Mouse (Mus musculus): ENCODE results near the gene Stradb. TPM values are rescaled to one million over a fixed set of nuclear protein-coding genes. Genes with fewer than 3 reads are reported as not detected.
A peak's percentile ranks its signal among the peaks of the same experiment; 100 is the strongest.

Gene Stradb
- 22.3 and 27.9 TPM in 2 replicates for polyA plus RNA-seq (2015; fragmentation: Nextera tagmentation; extraction: Ambion mirVana)

GRCm38 (mm10) chr1:58973366-58974221, at the start of gene Stradb, which contains the start of gene Trak2:
Stradb (plus strand) TSS chr1:58973522.
Trak2 (minus strand) TSS chr1:58973430.
- Histone ChIP-seq H3K4me3 (peak within 1 kb of the TSS; percentile 95), H3K4me2 (peak within 1 kb of the TSS; percentile 91), H3K9ac (peak within 1 kb of the TSS; percentile 92), H3K36me3 (no peaks in the 10 kb centered on the region), H3K4me1 (peaks cover 16% of the 10 kb centered on the region; the same call in 1 of the 2 replicates), H3K27me3 (no peaks in the 10 kb centered on the region), H3K9me3 (no peaks in the 10 kb centered on the region), H3K27ac (peak within 1 kb of the TSS; percentile 86)
- under 1% methylated on average over 69 of the region's 69 CpGs for WGBS
- ATAC-seq (ENCODE audit: borderline replicate concordance, extremely low read depth, low FRiP score, low TSS enrichment): peak; percentile 97

GRCm38 (mm10) chr1:58926664-58927063, 46.7 kb upstream of the Stradb start:
- Histone ChIP-seq H3K27me3 (no peaks in the 10 kb centered on the region), H3K9ac (no peak overlapping the region), H3K27ac (no peak overlapping the region), H3K4me2 (no peak overlapping the region), H3K4me1 (no peaks in the 10 kb centered on the region), H3K36me3 (peaks cover 13% of the 10 kb centered on the region), H3K4me3 (no peak overlapping the region), H3K9me3 (no peaks in the 10 kb centered on the region)
- no peak for ATAC-seq (ENCODE audit: borderline replicate concordance, extremely low read depth, low FRiP score, low TSS enrichment)
- 89% methylated on average over 5 of the region's 5 CpGs for WGBS

- Histone ChIP-seq H3K9me3 (no peaks in the 10 kb centered on the region), H3K4me2 (no peak overlapping the region), H3K4me1 (no peaks in the 10 kb centered on the region), H3K36me3 (peaks cover 2% of the 10 kb centered on the region; the same call in 1 of the 2 replicates), H3K4me3 (no peak overlapping the region), H3K27me3 (no peaks in the 10 kb centered on the region), H3K27ac (no peak overlapping the region), H3K9ac (no peak overlapping the region)
- ATAC-seq (ENCODE audit: borderline replicate concordance, extremely low read depth, low FRiP score, low TSS enrichment): no peak
- 86% methylated on average over 10 of the region's 10 CpGs for WGBS
Measured at GRCm38 (mm10) chr1:58936746-58937605, 36.3 kb upstream of the Stradb start.

- no peak overlapping the region for H3K4me2 ChIP-seq
- H3K4me1 ChIP-seq: no peaks in the 10 kb centered on the region
- no peak overlapping the region for H3K4me3 ChIP-seq
- H3K9me3 ChIP-seq: no peaks in the 10 kb centered on the region
- ATAC-seq (ENCODE audit: borderline replicate concordance, extremely low read depth, low FRiP score, low TSS enrichment): no peak
- no peak overlapping the region for H3K27ac ChIP-seq
- 94% methylated on average over 9 of the region's 9 CpGs for WGBS
- H3K36me3 ChIP-seq: peaks cover 2% of the 10 kb centered on the region; the same call in 1 of the 2 replicates
- H3K27me3 ChIP-seq: no peaks in the 10 kb centered on the region
- H3K9ac ChIP-seq: no peak overlapping the region
Measured at GRCm38 (mm10) chr1:58937606-58938099, 35.7 kb upstream of the Stradb start.

- no peak overlapping the region for H3K27ac ChIP-seq
Measured at GRCm38 (mm10) chr1:58945523-58945922, 27.8 kb upstream of the Stradb start.

GRCm38 (mm10) chr1:58945960-58946670, 27.2 kb upstream of the Stradb start:
- ATAC-seq (ENCODE audit: borderline replicate concordance, extremely low read depth, low FRiP score, low TSS enrichment): no peak
- Histone ChIP-seq H3K9me3 (no peaks in the 10 kb centered on the region), H3K4me2 (no peak overlapping the region), H3K27ac (no peak overlapping the region), H3K4me1 (peaks cover 7% of the 10 kb centered on the region), H3K4me3 (no peak overlapping the region), H3K27me3 (no peaks in the 10 kb centered on the region), H3K9ac (no peak overlapping the region), H3K36me3 (peaks cover 9% of the 10 kb centered on the region; the same call in 1 of the 2 replicates)
- 81% methylated on average over 7 of the region's 7 CpGs for WGBS

More at GRCm38 (mm10) chr1:58945523-58945922, 27.8 kb upstream of the Stradb start:
- no peak overlapping the region for H3K9ac ChIP-seq
- 89% methylated on average over 2 of the region's 2 CpGs for WGBS
- H3K36me3 ChIP-seq: peaks cover 9% of the 10 kb centered on the region; the same call in 1 of the 2 replicates
- no peaks in the 10 kb centered on the region for H3K9me3 ChIP-seq
- no peak for ATAC-seq (ENCODE audit: borderline replicate concordance, extremely low read depth, low FRiP score, low TSS enrichment)
- H3K4me2 ChIP-seq: no peak overlapping the region
- peaks cover 2% of the 10 kb centered on the region for H3K4me1 ChIP-seq
- no peaks in the 10 kb centered on the region for H3K27me3 ChIP-seq
- no peak overlapping the region for H3K4me3 ChIP-seq

- Histone ChIP-seq H3K36me3 (peaks cover 9% of the 10 kb centered on the region; the same call in 1 of the 2 replicates), H3K27me3 (no peaks in the 10 kb centered on the region), H3K4me3 (no peak overlapping the region), H3K9ac (no peak overlapping the region), H3K4me2 (no peak overlapping the region), H3K4me1 (peaks cover 13% of the 10 kb centered on the region), H3K9me3 (no peaks in the 10 kb centered on the region), H3K27ac (no peak overlapping the region)
- no peak for ATAC-seq (ENCODE audit: borderline replicate concordance, extremely low read depth, low FRiP score, low TSS enrichment)
- 90% methylated on average over 9 of the region's 9 CpGs for WGBS
Measured at GRCm38 (mm10) chr1:58946718-58947117, 26.6 kb upstream of the Stradb start.

- 80% methylated on average over 6 of the region's 6 CpGs for WGBS
- Histone ChIP-seq H3K27me3 (no peaks in the 10 kb centered on the region), H3K4me3 (no peak overlapping the region), H3K36me3 (peaks cover 9% of the 10 kb centered on the region; the same call in 1 of the 2 replicates), H3K9me3 (no peaks in the 10 kb centered on the region), H3K9ac (no peak overlapping the region), H3K27ac (no peak overlapping the region), H3K4me2 (no peak overlapping the region), H3K4me1 (peaks cover 20% of the 10 kb centered on the region)
- no peak for ATAC-seq (ENCODE audit: borderline replicate concordance, extremely low read depth, low FRiP score, low TSS enrichment)
Measured at GRCm38 (mm10) chr1:58949561-58950106, 23.7 kb upstream of the Stradb start.

GRCm38 (mm10) chr1:58950899-58951648, 22.2 kb upstream of the Stradb start:
- Histone ChIP-seq H3K4me3 (no peak overlapping the region), H3K36me3 (peaks cover 2% of the 10 kb centered on the region; the same call in 1 of the 2 replicates), H3K27ac (peak overlapping the region; percentile 33), H3K9ac (no peak overlapping the region), H3K9me3 (no peaks in the 10 kb centered on the region), H3K4me1 (peaks cover 20% of the 10 kb centered on the region), H3K4me2 (no peak overlapping the region), H3K27me3 (no peaks in the 10 kb centered on the region)
- ATAC-seq (ENCODE audit: borderline replicate concordance, extremely low read depth, low FRiP score, low TSS enrichment): peak; percentile 80
- 20% methylated on average over 8 of the region's 8 CpGs for WGBS

GRCm38 (mm10) chr1:58951841-58952240, 21.5 kb upstream of the Stradb start:
- WGBS: 71% methylated on average over 4 of the region's 4 CpGs
- Histone ChIP-seq H3K4me2 (no peak overlapping the region), H3K4me1 (peaks cover 20% of the 10 kb centered on the region), H3K4me3 (no peak overlapping the region), H3K27ac (no peak overlapping the region), H3K9ac (no peak overlapping the region), H3K27me3 (no peaks in the 10 kb centered on the region), H3K9me3 (no peaks in the 10 kb centered on the region), H3K36me3 (no peaks in the 10 kb centered on the region)
- no peak for ATAC-seq (ENCODE audit: borderline replicate concordance, extremely low read depth, low FRiP score, low TSS enrichment)

Measured in lung, embryonic 15.5 days (tissue).